Mouse (Mus musculus) myocyte (in vitro differentiated cells): ENCODE results near the gene Slc2a13. TPM values are rescaled to one million over a fixed set of nuclear protein-coding genes. Genes with fewer than 3 reads are reported as not detected.

ENCODE experiments used
- H3K27me3 ChIP-seq: one replicate; pipeline ENCODE4 v1.6.1; 2011; ENCODE audit not compliant: control insufficient read depth, insufficient read depth, insufficient read length
- H3K36me3 ChIP-seq: one replicate; pipeline ENCODE4 v1.6.1; 2011; ENCODE audit not compliant: control insufficient read depth, insufficient read depth
- H3K4me2 ChIP-seq: one replicate; pipeline ENCODE4 v1.6.1; 2011; ENCODE audit warnings: low read depth, control low read depth
- H3K4me3 ChIP-seq: one replicate; pipeline ENCODE4 v1.5.1; 2011; ENCODE audit warnings: mild to moderate bottlenecking, control low read depth, moderate library complexity
- H3K79me2 ChIP-seq: one replicate; pipeline ENCODE4 v1.6.1; 2011; ENCODE audit not compliant: control insufficient read depth, insufficient read depth
- H3ac ChIP-seq: one replicate; pipeline ENCODE4 v1.6.1; 2011; ENCODE audit not compliant: control insufficient read depth, insufficient read length
- CEBPB ChIP-seq: IDR thresholded peaks from 2 replicates; pipeline ENCODE4 v1.6.1; 2011; ENCODE audit warnings: mild to moderate bottlenecking, moderate library complexity; ENCODE audit not compliant: poor library complexity, insufficient read depth, severe bottlenecking
- E2F4 ChIP-seq: IDR thresholded peaks from one replicate; pipeline ENCODE4 v1.6.1; 2011; ENCODE audit warnings: mild to moderate bottlenecking, control low read depth, moderate library complexity; ENCODE audit not compliant: insufficient read depth
- MAX ChIP-seq: IDR thresholded peaks from one replicate; pipeline ENCODE4 v1.6.1; 2011; ENCODE audit warnings: low read depth, mild to moderate bottlenecking, control low read depth
- MYOD1 ChIP-seq, 3 experiments: IDR thresholded peaks; one replicate each; pipeline ENCODE4 v1.6.1; 2011; ENCODE audit warnings: control low read depth in 2 of 3, low read depth in 2 of 3, mild to moderate bottlenecking in 2 of 3, moderate library complexity in 1 of 3; ENCODE audit not compliant: insufficient read length in 2 of 3, control insufficient read depth in 1 of 3
- MYOG ChIP-seq, 3 experiments: IDR thresholded peaks; one replicate each; pipeline ENCODE4 v1.6.1; 2011; ENCODE audit warnings: control low read depth in 2 of 3, low read depth in 2 of 3, mild to moderate bottlenecking in 2 of 3; ENCODE audit not compliant: insufficient read length in 2 of 3, control insufficient read depth in 1 of 3, insufficient read depth in 1 of 3
- POLR2A ChIP-seq: IDR thresholded peaks from one replicate; pipeline ENCODE4 v1.6.1; 2011; ENCODE audit warnings: low read depth, mild to moderate bottlenecking, control low read depth, moderate library complexity; ENCODE audit not compliant: insufficient read length
- POLR2AphosphoS2 ChIP-seq: IDR thresholded peaks from one replicate; pipeline ENCODE4 v1.6.1; 2011; ENCODE audit warnings: low read depth, control low read depth; ENCODE audit not compliant: insufficient read length
- REST ChIP-seq: IDR thresholded peaks from one replicate; pipeline ENCODE4 v1.6.1; 2011; ENCODE audit warnings: mild to moderate bottlenecking, control low read depth, moderate library complexity; ENCODE audit not compliant: insufficient read depth, insufficient read length
- SRF ChIP-seq: IDR thresholded peaks from one replicate; pipeline ENCODE4 v1.6.1; 2011; ENCODE audit warnings: low read depth; ENCODE audit not compliant: control insufficient read depth, insufficient read length
- TCF12 ChIP-seq: IDR thresholded peaks from one replicate; pipeline ENCODE4 v1.6.1; 2011; ENCODE audit warnings: mild to moderate bottlenecking, control low read depth; ENCODE audit not compliant: poor library complexity, insufficient read depth, severe bottlenecking
- TCF3 ChIP-seq: IDR thresholded peaks from one replicate; pipeline ENCODE4 v1.6.1; 2011; ENCODE audit warnings: low read depth, control low read depth; ENCODE audit not compliant: insufficient read length
- USF1 ChIP-seq: IDR thresholded peaks from one replicate; pipeline ENCODE4 v1.6.1; 2011; ENCODE audit warnings: low read depth, mild to moderate bottlenecking, control low read depth, moderate library complexity
- polyA plus RNA-seq: library from polyadenylated mRNA; unstranded; fragments of >200 nt; fragmentation: generic; extraction: Trizol; gene quantifications from one replicate; pipeline ENCODE4 v1.2.1, GENCODE M21; 2012; ENCODE audit warnings: missing spikeins

The Slc2a13 gene
- polyA plus RNA-seq, 1 experiment = 0.62 TPM

DNA sequence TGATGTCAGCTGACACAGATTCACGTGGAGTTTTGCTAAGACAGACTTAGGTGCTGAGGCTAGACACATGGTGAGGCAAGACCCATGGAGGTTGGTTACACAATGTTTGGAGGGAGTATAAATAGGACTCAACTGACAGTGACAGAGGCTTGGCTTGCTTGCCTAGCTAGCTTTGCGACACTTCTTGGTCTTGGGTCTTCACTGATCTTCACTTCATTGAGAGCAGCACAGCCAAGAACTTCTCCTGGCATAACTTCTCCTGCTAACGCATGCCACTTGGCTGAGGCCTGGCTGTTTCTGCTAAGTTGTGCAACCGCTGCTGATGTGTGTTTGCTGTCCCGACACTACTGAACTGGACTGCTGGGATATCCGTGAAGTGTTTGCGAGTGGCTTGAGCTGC lies 290.2 kb downstream of the Slc2a13 start:
- no peaks in the 10 kb centered on the region for H3K79me2 ChIP-seq
- H3K4me3 ChIP-seq = no peak overlapping the region
- H3ac ChIP-seq = no peak overlapping the region
- no peak overlapping the region for H3K4me2 ChIP-seq
- TF ChIP-seq TCF3 = no peak
- TF ChIP-seq CEBPB = no peak
- H3K27me3 ChIP-seq = no peaks in the 10 kb centered on the region
- no peaks in the 10 kb centered on the region for H3K36me3 ChIP-seq

DNA sequence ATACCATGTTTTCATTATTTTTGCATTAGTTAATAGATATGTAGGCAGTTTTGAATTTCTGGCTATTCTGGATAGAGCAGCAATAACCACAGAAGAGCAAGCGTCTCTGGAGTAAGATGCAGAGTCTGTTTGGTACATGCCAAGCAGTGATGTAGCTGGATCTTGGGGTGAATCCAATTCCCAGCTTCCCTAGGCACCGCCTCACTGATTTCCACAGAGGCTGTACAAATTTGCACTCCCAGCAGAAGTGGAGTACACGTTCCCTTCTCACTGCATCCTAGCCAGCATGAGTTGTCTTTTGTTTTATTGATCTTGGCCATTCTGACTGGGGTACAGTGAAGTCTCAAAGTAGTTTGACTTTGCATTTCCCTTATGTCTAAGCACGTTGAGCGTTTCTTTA lies 291.5 kb downstream of the Slc2a13 start:
- Histone ChIP-seq H3K4me2 (no peak overlapping the region), H3K4me3 (no peak overlapping the region), H3K79me2 (no peaks in the 10 kb centered on the region), H3ac (no peak overlapping the region), H3K36me3 (no peaks in the 10 kb centered on the region), H3K27me3 (no peaks in the 10 kb centered on the region)
- TF ChIP-seq MYOG (IDR thresholded peaks at IDR 0.05; ENCODE audit: control insufficient read depth in 1 of 3, insufficient read depth in 1 of 3, insufficient read length in 2 of 3, low read depth in 2 of 3) (no peak), TCF3 (no peak), MYOD1 (IDR thresholded peaks at IDR 0.05; ENCODE audit: control insufficient read depth in 1 of 3, insufficient read length in 2 of 3, low read depth in 2 of 3) (no peak), REST (no peak), POLR2A (no peak), POLR2AphosphoS2 (no peak), CEBPB (no peak), TCF12 (no peak), USF1 (no peak), MAX (no peak), SRF (no peak), E2F4 (no peak)

DNA sequence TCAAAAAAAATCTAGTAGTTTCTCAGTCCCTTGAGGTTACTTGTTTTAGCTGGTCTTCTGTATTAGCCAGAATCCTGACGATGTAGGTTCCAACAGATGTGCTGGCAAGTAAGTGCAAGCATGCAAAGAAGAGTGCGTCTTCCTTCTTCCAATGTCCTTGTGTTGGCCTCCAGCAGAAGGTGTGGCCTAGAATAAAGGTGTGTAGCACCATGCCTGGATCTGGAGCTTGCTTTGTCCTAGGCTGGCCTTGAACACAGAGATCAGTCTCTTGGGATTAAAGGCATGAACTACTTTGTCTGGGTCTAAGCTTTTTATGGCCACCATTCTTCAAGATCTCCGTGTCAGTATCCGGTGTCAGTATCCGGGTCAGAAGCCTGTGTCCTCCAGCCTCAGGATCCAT lies 293.5 kb downstream of the Slc2a13 start:
- no peaks in the 10 kb centered on the region for H3K36me3 ChIP-seq
- TF ChIP-seq POLR2A = no peak
- TF ChIP-seq SRF = no peak
- no peak for TF ChIP-seq USF1
- TF ChIP-seq MYOD1 (IDR thresholded peaks at IDR 0.05; ENCODE audit: control insufficient read depth in 1 of 3, insufficient read length in 2 of 3, low read depth in 2 of 3) = no peak
- TF ChIP-seq TCF12 = no peak
- no peak for TF ChIP-seq E2F4
- TF ChIP-seq REST = no peak
- no peak for TF ChIP-seq MAX
- TF ChIP-seq MYOG (IDR thresholded peaks at IDR 0.05; ENCODE audit: control insufficient read depth in 1 of 3, insufficient read depth in 1 of 3, insufficient read length in 2 of 3, low read depth in 2 of 3) = no peak
- TF ChIP-seq TCF3 = no peak
- TF ChIP-seq CEBPB = no peak
- no peak for TF ChIP-seq POLR2AphosphoS2
- H3K4me2 ChIP-seq = no peak overlapping the region
- no peak overlapping the region for H3K4me3 ChIP-seq
- H3K79me2 ChIP-seq = no peaks in the 10 kb centered on the region
- no peaks in the 10 kb centered on the region for H3K27me3 ChIP-seq
- H3ac ChIP-seq = no peak overlapping the region

- no peaks in the 10 kb centered on the region for H3K27me3 ChIP-seq
- no peak for TF ChIP-seq REST
- no peak for TF ChIP-seq POLR2A
- TF ChIP-seq TCF12 = no peak
- no peak for TF ChIP-seq MYOD1 (IDR thresholded peaks at IDR 0.05; ENCODE audit: control insufficient read depth in 1 of 3, insufficient read length in 2 of 3, low read depth in 2 of 3)
- TF ChIP-seq MYOG (IDR thresholded peaks at IDR 0.05; ENCODE audit: control insufficient read depth in 1 of 3, insufficient read depth in 1 of 3, insufficient read length in 2 of 3, low read depth in 2 of 3) = no peak
- no peak for TF ChIP-seq CEBPB
- TF ChIP-seq MAX = no peak
- TF ChIP-seq POLR2AphosphoS2 = no peak
- no peak for TF ChIP-seq USF1
- no peak for TF ChIP-seq E2F4
- no peak for TF ChIP-seq SRF
- TF ChIP-seq TCF3 = no peak
- H3K4me2 ChIP-seq = no peak overlapping the region
- no peak overlapping the region for H3K4me3 ChIP-seq
- H3K79me2 ChIP-seq = no peaks in the 10 kb centered on the region
- no peak overlapping the region for H3ac ChIP-seq
- H3K36me3 ChIP-seq = no peaks in the 10 kb centered on the region
Observed at GRCm38 (mm10) chr15:91275961-91276360, 297.1 kb downstream of the Slc2a13 start.

DNA sequence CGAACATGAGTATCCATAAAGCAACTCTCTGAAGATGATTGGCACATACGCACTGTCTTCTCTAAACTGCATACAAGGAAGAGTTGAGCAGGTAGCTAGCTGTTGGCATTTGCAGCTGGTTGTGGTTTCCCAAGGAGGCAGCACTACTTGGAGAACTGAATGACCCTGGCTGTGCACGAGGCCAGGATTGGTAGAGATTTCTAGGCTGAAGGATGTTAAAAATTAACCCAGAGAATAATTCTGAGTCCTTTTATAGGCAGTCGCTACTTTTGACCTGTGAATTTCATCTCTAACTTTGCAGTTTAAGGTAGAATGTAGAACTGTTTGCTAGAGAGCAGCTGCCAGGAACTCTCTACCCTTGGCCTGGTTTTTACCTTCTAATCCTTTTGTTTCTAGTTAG lies 304.5 kb downstream of the Slc2a13 start:
- TF ChIP-seq POLR2AphosphoS2 (no peak), E2F4 (no peak), SRF (no peak), USF1 (no peak), POLR2A (no peak), MYOG (IDR thresholded peaks at IDR 0.05; ENCODE audit: control insufficient read depth in 1 of 3, insufficient read depth in 1 of 3, insufficient read length in 2 of 3, low read depth in 2 of 3) (no peak), CEBPB (no peak), TCF3 (no peak), REST (no peak), MAX (no peak), MYOD1 (IDR thresholded peaks at IDR 0.05; ENCODE audit: control insufficient read depth in 1 of 3, insufficient read length in 2 of 3, low read depth in 2 of 3) (no peak), TCF12 (no peak)
- Histone ChIP-seq H3ac (no peak overlapping the region), H3K4me3 (no peak overlapping the region), H3K36me3 (no peaks in the 10 kb centered on the region), H3K79me2 (no peaks in the 10 kb centered on the region), H3K27me3 (no peaks in the 10 kb centered on the region), H3K4me2 (no peak overlapping the region)
